Mouse (Mus musculus): ENCODE measurements at regions not wholly inside any gene's neighbourhood (a gene's known extent, or its start where the extent isn't known, plus 50 kb on each side); places are given as distances from the start of the nearest gene placed in this dataset.

GRCm38 (mm10) chr3:51080855-51081254, 143.4 kb upstream of the Noct start:
- intact Hi-C loops (cut with DNase I) = no loop called here

- intact Hi-C loops (cut with DNase I) = no loop called here
Measured at GRCm38 (mm10) chr3:51082831-51083575, 141.2 kb upstream of the Noct start.

GRCm38 (mm10) chr3:51083583-51083982, 140.7 kb upstream of the Noct start:
- intact Hi-C loops (cut with DNase I) = no loop called here

- intact Hi-C loops (cut with DNase I) = no loop called here
Measured at GRCm38 (mm10) chr3:51086441-51086849, 137.8 kb upstream of the Noct start.

GRCm38 (mm10) chr3:51087076-51087475, 137.2 kb upstream of the Noct start:
- intact Hi-C loops (cut with DNase I) = no loop called here

GRCm38 (mm10) chr3:51089036-51089669, 135.1 kb upstream of the Noct start:
- intact Hi-C loops (cut with DNase I) = no loop called here

GRCm38 (mm10) chr3:51091478-51091877, 132.8 kb upstream of the Noct start:
- intact Hi-C loops (cut with DNase I) = no loop called here

- intact Hi-C loops (cut with DNase I) = no loop called here
Measured at GRCm38 (mm10) chr3:51092079-51093028, 131.9 kb upstream of the Noct start.

- intact Hi-C loops (cut with DNase I) = no loop called here
Measured at GRCm38 (mm10) chr3:51095847-51096447, 128.3 kb upstream of the Noct start.

- intact Hi-C loops (cut with DNase I) = no loop called here
Measured at GRCm38 (mm10) chr3:51096545-51096944, 127.7 kb upstream of the Noct start.

GRCm38 (mm10) chr3:51097362-51097761, 126.9 kb upstream of the Noct start:
- intact Hi-C loops (cut with DNase I) = no loop called here

GRCm38 (mm10) chr3:51099966-51100365, 124.3 kb upstream of the Noct start:
- intact Hi-C loops (cut with DNase I) = no loop called here

GRCm38 (mm10) chr3:51108639-51109202, 115.5 kb upstream of the Noct start:
- intact Hi-C loops (cut with DNase I) = no loop called here

- intact Hi-C loops (cut with DNase I) = no loop called here
Measured at GRCm38 (mm10) chr3:51111241-51111640, 113.0 kb upstream of the Noct start.

- intact Hi-C loops (cut with DNase I) = no loop called here
Measured at GRCm38 (mm10) chr3:51112351-51112750, 111.9 kb upstream of the Noct start.

- intact Hi-C loops (cut with DNase I) = no loop called here
Measured at GRCm38 (mm10) chr3:51115921-51116320, 108.3 kb upstream of the Noct start.

- intact Hi-C loops (cut with DNase I) = no loop called here
Measured at GRCm38 (mm10) chr3:51118706-51119105, 105.5 kb upstream of the Noct start.

GRCm38 (mm10) chr3:51120522-51120921, 103.7 kb upstream of the Noct start:
- intact Hi-C loops (cut with DNase I) = loop anchor here (5.0 to 10.0 kb wide), 3 partner anchors 48 to 818 kb away; no protein-coding TSS in a partner anchor

- intact Hi-C loops (cut with DNase I) = loop anchor here (5.0 to 10.0 kb wide), 3 partner anchors 50 to 820 kb away; no protein-coding TSS in a partner anchor
Measured at GRCm38 (mm10) chr3:51121703-51122540, 102.3 kb upstream of the Noct start.

- intact Hi-C loops (cut with DNase I) = loop anchor here (5.0 to 10.0 kb wide), 3 partner anchors 50 to 820 kb away; no protein-coding TSS in a partner anchor
Measured at GRCm38 (mm10) chr3:51122541-51122935, 101.7 kb upstream of the Noct start.
